In genomic region chr6:6357477-6357876, GRCm38 (mm10) we compare ENCODE assay signal across 25 mouse cellular contexts.
DNase-seq lines count a peak whose midpoint lies in the region; ATAC-seq and TF ChIP-seq lines count a peak whose summit lies in the region.
"Had no signal": no experiment of that assay in that cellular context is flagged by ENCODE, and none has a peak within 500 bp of the region (broad histone marks: within the 10 kb centered on the region; RNA-seq: fewer than 3 reads in every experiment).

No protein-coding gene starts in this region.

- no peak for TF ChIP-seq CTCF in hindbrain, postnatal 0 days (IDR thresholded peaks at IDR 0.05; ENCODE audit: low read depth)
- no peak for TF ChIP-seq CTCF in midbrain, postnatal 0 days (IDR thresholded peaks at IDR 0.05)
- TF ChIP-seq CTCF in forebrain, postnatal 0 days (IDR thresholded peaks at IDR 0.05; ENCODE audit: low read depth) = no peak

- H3K36me3 ChIP-seq in forebrain, embryonic 13.5 days (ENCODE audit: poor library complexity, severe bottlenecking) = no peaks in the 10 kb centered on the region
- no peaks in the 10 kb centered on the region for H3K36me3 ChIP-seq in forebrain, embryonic 10.5 days (replicated peaks)
- no peaks in the 10 kb centered on the region for H3K36me3 ChIP-seq in hindbrain, postnatal 0 days (ENCODE audit: insufficient read depth, low read length)
- no peaks in the 10 kb centered on the region for H3K36me3 ChIP-seq in hindbrain, embryonic 14.5 days (replicated peaks; ENCODE audit: control insufficient read depth, insufficient read depth)
- H3K36me3 ChIP-seq in midbrain, postnatal 0 days (ENCODE audit: insufficient read depth, low read length) = no peaks in the 10 kb centered on the region
- no peaks in the 10 kb centered on the region for H3K36me3 ChIP-seq in midbrain, embryonic 15.5 days (replicated peaks)
- no peaks in the 10 kb centered on the region for H3K36me3 ChIP-seq in forebrain, postnatal 0 days (ENCODE audit: insufficient read depth)
- H3K36me3 ChIP-seq: embryonic facial prominence, embryonic 15.5 days; G1E; heart, embryonic 13.5 days; hindbrain, embryonic 13.5 days had no signal

- H3K4me1 ChIP-seq in forebrain, embryonic 13.5 days = no peaks in the 10 kb centered on the region; the same call in 1 of the 2 replicates
- H3K4me1 ChIP-seq in forebrain, embryonic 10.5 days = no peaks in the 10 kb centered on the region
- no peaks in the 10 kb centered on the region for H3K4me1 ChIP-seq in hindbrain, postnatal 0 days (ENCODE audit: insufficient read depth, low read length)
- H3K4me1 ChIP-seq in hindbrain, embryonic 14.5 days (replicated peaks; ENCODE audit: control insufficient read depth, insufficient read depth, low read length) = no peaks in the 10 kb centered on the region
- no peaks in the 10 kb centered on the region for H3K4me1 ChIP-seq in midbrain, postnatal 0 days (ENCODE audit: insufficient read depth, low read length)
- no peaks in the 10 kb centered on the region for H3K4me1 ChIP-seq in midbrain, embryonic 15.5 days
- no peaks in the 10 kb centered on the region for H3K4me1 ChIP-seq in forebrain, postnatal 0 days (ENCODE audit: insufficient read depth)
- H3K4me1 ChIP-seq: hindbrain, embryonic 13.5 days had no signal

- no peaks in the 10 kb centered on the region for H3K9me3 ChIP-seq in forebrain, embryonic 13.5 days (replicated peaks)
- H3K9me3 ChIP-seq in forebrain, embryonic 10.5 days = no peaks in the 10 kb centered on the region
- H3K9me3 ChIP-seq in hindbrain, postnatal 0 days (ENCODE audit: low read length) = no peaks in the 10 kb centered on the region
- no peaks in the 10 kb centered on the region for H3K9me3 ChIP-seq in hindbrain, embryonic 14.5 days (ENCODE audit: control insufficient read depth, low read length)
- no peaks in the 10 kb centered on the region for H3K9me3 ChIP-seq in midbrain, postnatal 0 days (ENCODE audit: low read length)
- H3K9me3 ChIP-seq in midbrain, embryonic 15.5 days = no peaks in the 10 kb centered on the region
- no peaks in the 10 kb centered on the region for H3K9me3 ChIP-seq in forebrain, postnatal 0 days (ENCODE audit: low read length)
- H3K9me3 ChIP-seq: embryonic facial prominence, embryonic 15.5 days; G1E; heart, embryonic 13.5 days; hindbrain, embryonic 13.5 days had no signal

- no peak overlapping the region for H3K9ac ChIP-seq in forebrain, embryonic 13.5 days
- H3K9ac ChIP-seq in hindbrain, postnatal 0 days (replicated peaks; ENCODE audit: low read length) = no peak overlapping the region
- no peak overlapping the region for H3K9ac ChIP-seq in hindbrain, embryonic 14.5 days
- H3K9ac ChIP-seq in midbrain, postnatal 0 days (replicated peaks; ENCODE audit: low read length, poor library complexity, severe bottlenecking) = no peak overlapping the region
- H3K9ac ChIP-seq in midbrain, embryonic 15.5 days = no peak overlapping the region
- no peak overlapping the region for H3K9ac ChIP-seq in forebrain, postnatal 0 days
- H3K9ac ChIP-seq: embryonic facial prominence, embryonic 15.5 days; heart, embryonic 13.5 days; hindbrain, embryonic 13.5 days had no signal

- no peak overlapping the region for H3K4me2 ChIP-seq in forebrain, embryonic 13.5 days
- H3K4me2 ChIP-seq in hindbrain, postnatal 0 days (ENCODE audit: low read depth, low read length) = no peak overlapping the region
- H3K4me2 ChIP-seq in hindbrain, embryonic 14.5 days (replicated peaks) = no peak overlapping the region
- H3K4me2 ChIP-seq in midbrain, postnatal 0 days (ENCODE audit: low read depth, low read length, poor library complexity, severe bottlenecking) = no peak overlapping the region
- no peak overlapping the region for H3K4me2 ChIP-seq in midbrain, embryonic 15.5 days
- no peak overlapping the region for H3K4me2 ChIP-seq in forebrain, postnatal 0 days (ENCODE audit: low read depth)
- H3K4me2 ChIP-seq: embryonic facial prominence, embryonic 15.5 days; heart, embryonic 13.5 days; hindbrain, embryonic 13.5 days had no signal

- H3K27me3 ChIP-seq in forebrain, embryonic 13.5 days = no peaks in the 10 kb centered on the region
- H3K27me3 ChIP-seq in forebrain, embryonic 10.5 days (ENCODE audit: poor library complexity, severe bottlenecking) = no peaks in the 10 kb centered on the region
- H3K27me3 ChIP-seq in hindbrain, postnatal 0 days (ENCODE audit: insufficient read depth, low read length) = no peaks in the 10 kb centered on the region
- H3K27me3 ChIP-seq in hindbrain, embryonic 14.5 days (ENCODE audit: control insufficient read depth, insufficient read depth, low read length) = no peaks in the 10 kb centered on the region
- no peaks in the 10 kb centered on the region for H3K27me3 ChIP-seq in midbrain, postnatal 0 days (ENCODE audit: insufficient read depth, low read length)
- H3K27me3 ChIP-seq in midbrain, embryonic 15.5 days (replicated peaks) = no peaks in the 10 kb centered on the region
- H3K27me3 ChIP-seq in forebrain, postnatal 0 days (ENCODE audit: insufficient read depth, low read length) = no peaks in the 10 kb centered on the region
- H3K27me3 ChIP-seq: heart, embryonic 13.5 days; hindbrain, embryonic 13.5 days had no signal

- H3K4me3 ChIP-seq in forebrain, embryonic 13.5 days = no peak overlapping the region
- no peak overlapping the region for H3K4me3 ChIP-seq in forebrain, embryonic 10.5 days
- H3K4me3 ChIP-seq in hindbrain, postnatal 0 days (ENCODE audit: low read length) = no peak overlapping the region
- H3K4me3 ChIP-seq in hindbrain, embryonic 14.5 days (replicated peaks; ENCODE audit: low read length) = no peak overlapping the region
- H3K4me3 ChIP-seq in midbrain, postnatal 0 days (ENCODE audit: low read depth, low read length) = no peak overlapping the region
- no peak overlapping the region for H3K4me3 ChIP-seq in midbrain, embryonic 15.5 days
- H3K4me3 ChIP-seq in forebrain, postnatal 0 days (ENCODE audit: low read depth, low read length) = no peak overlapping the region
- H3K4me3 ChIP-seq: embryonic facial prominence, embryonic 15.5 days; erythroblast, embryonic 14.5 days; heart, embryonic 13.5 days; hindbrain, embryonic 13.5 days had no signal

- WGBS in forebrain, embryonic 13.5 days = 32% methylated on average over 2 of the region's 2 CpGs
- WGBS in forebrain, embryonic 10.5 days = 84% methylated on average over 2 of the region's 2 CpGs
- WGBS in hindbrain, postnatal 0 days = 20% methylated on average over 2 of the region's 2 CpGs
- WGBS in hindbrain, embryonic 14.5 days = 32% methylated on average over 2 of the region's 2 CpGs
- WGBS in midbrain, postnatal 0 days = 25% methylated on average over 2 of the region's 2 CpGs
- 41% methylated on average over 2 of the region's 2 CpGs for WGBS in midbrain, embryonic 15.5 days
- 17% methylated on average over 2 of the region's 2 CpGs for WGBS in forebrain, postnatal 0 days

- no peak overlapping the region for H3K27ac ChIP-seq in forebrain, embryonic 13.5 days
- no peak overlapping the region for H3K27ac ChIP-seq in forebrain, embryonic 10.5 days
- H3K27ac ChIP-seq in hindbrain, postnatal 0 days = no peak overlapping the region
- no peak overlapping the region for H3K27ac ChIP-seq in hindbrain, embryonic 14.5 days
- no peak overlapping the region for H3K27ac ChIP-seq in midbrain, postnatal 0 days (ENCODE audit: low read depth, low read length)
- no peak overlapping the region for H3K27ac ChIP-seq in midbrain, embryonic 15.5 days
- no peak overlapping the region for H3K27ac ChIP-seq in forebrain, postnatal 0 days (ENCODE audit: low read depth, low read length)
- H3K27ac ChIP-seq: embryonic facial prominence, embryonic 15.5 days; heart, embryonic 13.5 days; hindbrain, embryonic 13.5 days had no signal

- DNase-seq in forebrain, embryonic 10.5 days (ENCODE audit: extremely low spot score, low spot score) = no peak
- peak; percentile 25 for DNase-seq in hindbrain, postnatal 0 days (ENCODE audit: low spot score)
- DNase-seq in hindbrain, embryonic 14.5 days (ENCODE audit: low spot score) = no peak
- DNase-seq in midbrain, postnatal 0 days (ENCODE audit: low spot score) = peak; percentile 26
- DNase-seq in forebrain, postnatal 0 days = peak; percentile 5
- DNase-seq in frontal cortex, postnatal 25 days (ENCODE audit: low spot score in 2 of 2) = no peak
- DNase-seq: adrenal gland, adult 8-10 months; adrenal gland, postnatal 36 days; B cell, adult 2 months; cerebellum, adult 11 months; cerebellum, adult 8-10 months; cerebellum, postnatal 14 days; embryo, embryonic 11 days; gastrocnemius, postnatal 36 days; heart, adult 11 months; heart, postnatal 36 days had no signal

- ATAC-seq in forebrain, embryonic 13.5 days = peak; percentile 72; the same call in 1 of the 2 replicates
- peak; percentile 45; the same call in 1 of the 2 replicates for ATAC-seq in hindbrain, postnatal 0 days
- ATAC-seq in hindbrain, embryonic 14.5 days (ENCODE audit: low FRiP score) = no peak
- no peak for ATAC-seq in midbrain, postnatal 0 days (ENCODE audit: low FRiP score)
- ATAC-seq in midbrain, embryonic 15.5 days (replicated peaks) = no peak
- ATAC-seq in forebrain, postnatal 0 days = 0 out of 2 replicates have a peak, but pooled peaks have one; percentile 20
- ATAC-seq: CD4-positive, CD25-positive, alpha-beta regulatory T cell, adult 4 months; inflammation-experienced regulatory T-cells, adult 6 months had no signal

Comparison
In these comparisons a context has a peak if more than half of its experiments do, and no peak if none do; other contexts are left out.
1. ATAC-seq: peak in forebrain, embryonic 13.5 days (single experiment), hindbrain, postnatal 0 days (single experiment) and forebrain, postnatal 0 days (single experiment); none in hindbrain, embryonic 14.5 days (single experiment), midbrain, postnatal 0 days (single experiment) and midbrain, embryonic 15.5 days (single experiment).
2. DNase-seq: peak in hindbrain, postnatal 0 days (single experiment), midbrain, postnatal 0 days (single experiment) and forebrain, postnatal 0 days (single experiment); none in forebrain, embryonic 10.5 days (single experiment), hindbrain, embryonic 14.5 days (single experiment) and frontal cortex, postnatal 25 days (0 of 2).